Mouse (Mus musculus) cerebellum, adult 2 months (tissue): ENCODE data around the gene Arhgap33. TPM values are rescaled to one million over a fixed set of nuclear protein-coding genes. Genes with fewer than 3 reads are reported as not detected.

Source experiments
- DNase-seq, 2 experiments: peaks; one replicate each; pipeline ENCODE4 v3.0.0; 2021
- H3K27ac ChIP-seq: fragments of 200-500 bp; 2 replicates; pipeline ENCODE4 v1.5.1; 2012; ENCODE audit warnings: low read length, control low read depth, inconsistent platforms; ENCODE audit not compliant: insufficient read depth
- H3K27me3 ChIP-seq: fragments of 200-500 bp; 2 replicates; pipeline ENCODE4 v1.6.1; 2012; ENCODE audit warnings: inconsistent platforms, mild to moderate bottlenecking, low read length, moderate library complexity; ENCODE audit not compliant: control insufficient read depth, insufficient read depth
- H3K4me1 ChIP-seq: fragments of 200-500 bp; 2 replicates; pipeline ENCODE4 v1.6.1; 2011; ENCODE audit warnings: low read length; ENCODE audit not compliant: control insufficient read depth, insufficient read depth
- H3K4me3 ChIP-seq: fragments of 200-500 bp; replicated peaks from 2 replicates; pipeline ENCODE3; 2011; ENCODE audit warnings: mild to moderate bottlenecking, low read depth, low read length, control low read depth; ENCODE audit not compliant: insufficient read depth
- CTCF ChIP-seq: fragments of 200-500 bp; IDR thresholded peaks from 2 replicates; pipeline ENCODE4 v1.5.1; 2011; ENCODE audit warnings: low read depth, mild to moderate bottlenecking, control low read depth, low read length, moderate library complexity, borderline replicate concordance; ENCODE audit not compliant: insufficient read depth
- POLR2A ChIP-seq: fragments of 200-500 bp; IDR thresholded peaks from 2 replicates; pipeline ENCODE4 v1.6.1; 2011; ENCODE audit warnings: low read length, control low read depth, borderline replicate concordance; ENCODE audit not compliant: insufficient read depth
- WGBS: fragments of 180-500 bp; shearing (Covaris S2); methylation state at CpG from one replicate; pipeline ENCODE4 v1.1.7; 2018; 5-methylcytosine and 5-hydroxymethylcytosine counted together
- polyA plus RNA-seq: library from polyadenylated mRNA; depleted of rRNA; stranded (reverse); fragments of >200 nt; gene quantifications from 2 replicates; pipeline ENCODE4 v1.2.3, GENCODE M21; 2012

Arhgap33 gene
- polyA plus RNA-seq, 1 experiment: 38.5 TPM

GRCm38 (mm10) chr7:30549880-30550279, 15.0 kb upstream of the Arhgap33 start:
- TF ChIP-seq POLR2A: no peak
- no peak for TF ChIP-seq CTCF
- Histone ChIP-seq H3K4me1 (peaks cover 3% of the 10 kb centered on the region; the same call in 1 of the 2 replicates), H3K27ac (no peak overlapping the region), H3K4me3 (no peak overlapping the region), H3K27me3 (no peaks in the 10 kb centered on the region)
- DNase-seq: no peak
- WGBS: 76% methylated on average over 2 of the region's 2 CpGs

- 95% methylated on average over 2 of the region's 2 CpGs for WGBS
Observed at GRCm38 (mm10) chr7:30544327-30544726, 9.5 kb upstream of the Arhgap33 start.

GRCm38 (mm10) chr7:30540572-30540971, 5.7 kb upstream of the Arhgap33 start:
- Histone ChIP-seq H3K4me3 (no peak overlapping the region), H3K4me1 (no peaks in the 10 kb centered on the region), H3K27me3 (no peaks in the 10 kb centered on the region), H3K27ac (no peak overlapping the region)
- no peak for TF ChIP-seq POLR2A
- TF ChIP-seq CTCF: no peak
- no peak for DNase-seq
- 88% methylated on average over 7 of the region's 7 CpGs for WGBS

More at GRCm38 (mm10) chr7:30544327-30544726, 9.5 kb upstream of the Arhgap33 start:
- Histone ChIP-seq H3K27me3 (no peaks in the 10 kb centered on the region), H3K4me1 (no peaks in the 10 kb centered on the region), H3K27ac (no peak overlapping the region), H3K4me3 (no peak overlapping the region)
- no peak for DNase-seq
- no peak for TF ChIP-seq POLR2A
- no peak for TF ChIP-seq CTCF

GRCm38 (mm10) chr7:30533941-30534632, 773 bp downstream of the Arhgap33 start:
- TF ChIP-seq CTCF (no peak), POLR2A (no peak)
- peak in 1 of 2 experiments; percentile 45 for DNase-seq
- Histone ChIP-seq H3K4me3 (peak overlapping the region; percentile 88), H3K27ac (no peak overlapping the region), H3K4me1 (peaks cover 5% of the 10 kb centered on the region), H3K27me3 (no peaks in the 10 kb centered on the region)
- 6% methylated on average over 25 of the region's 26 CpGs for WGBS

GRCm38 (mm10) chr7:30532931-30533330, 1.9 kb downstream of the Arhgap33 start:
- H3K27me3 ChIP-seq: no peaks in the 10 kb centered on the region
- H3K4me1 ChIP-seq: peaks cover 5% of the 10 kb centered on the region
- no peak for DNase-seq
- no peak overlapping the region for H3K4me3 ChIP-seq
- TF ChIP-seq POLR2A (no peak), CTCF (no peak)
- 37% methylated on average over 8 of the region's 8 CpGs for WGBS
- H3K27ac ChIP-seq: no peak overlapping the region

- WGBS: 83% methylated on average over 9 of the region's 9 CpGs
- TF ChIP-seq CTCF (no peak), POLR2A (no peak)
- Histone ChIP-seq H3K27ac (no peak overlapping the region), H3K4me1 (peaks cover 5% of the 10 kb centered on the region), H3K4me3 (no peak overlapping the region), H3K27me3 (no peaks in the 10 kb centered on the region)
- no peak for DNase-seq
Observed at GRCm38 (mm10) chr7:30531291-30531815, 3.5 kb downstream of the Arhgap33 start.

GRCm38 (mm10) chr7:30526981-30527380, 7.9 kb downstream of the Arhgap33 start:
- DNase-seq: no peak
- Histone ChIP-seq H3K27me3 (no peaks in the 10 kb centered on the region), H3K4me1 (no peaks in the 10 kb centered on the region; the same call in 1 of the 2 replicates), H3K27ac (no peak overlapping the region), H3K4me3 (no peak overlapping the region)
- 85% methylated on average over 14 of the region's 14 CpGs for WGBS
- TF ChIP-seq POLR2A (no peak), CTCF (no peak)

GRCm38 (mm10) chr7:30526399-30526798, 8.5 kb downstream of the Arhgap33 start:
- no peak for TF ChIP-seq CTCF
- TF ChIP-seq POLR2A: no peak
- H3K27me3 ChIP-seq: no peaks in the 10 kb centered on the region
- H3K4me1 ChIP-seq: peaks cover 6% of the 10 kb centered on the region
- H3K4me3 ChIP-seq: no peak overlapping the region
- 47% methylated on average over 17 of the region's 17 CpGs for WGBS
- no peak overlapping the region for H3K27ac ChIP-seq
- no peak for DNase-seq
